Mouse (Mus musculus) liver, postnatal 0 days (tissue): ENCODE measurements around the gene Pnp. TPM values are rescaled to one million over a fixed set of nuclear protein-coding genes. Genes with fewer than 3 reads are reported as not detected.
"Not testable (repeated sequence)": the region's sequence is repeated elsewhere in the genome, so short reads cannot be mapped to it uniquely, and the experiment has no call there.

Experiments
- ATAC-seq: fragments of 200-750 bp; cut with Nextera tagmentation; 2 replicates; pipeline ENCODE4 v1.8.0; 2017; ENCODE audit warnings: mild to moderate bottlenecking, moderate library complexity
- DNase-seq: peaks from one replicate; pipeline ENCODE4 v3.0.0-alpha.2; 2016
- H3K27ac ChIP-seq: fragments of 300-500 bp; sonication (generic); 2 replicates; pipeline ENCODE4 v1.5.1; 2014; ENCODE audit warnings: antibody characterized with exemption, moderate library complexity, mild to moderate bottlenecking, low read depth
- H3K27me3 ChIP-seq: fragments of 300-500 bp; sonication (generic); 2 replicates; pipeline ENCODE4 v1.6.1; 2014; ENCODE audit warnings: low read length, control low read depth, mixed read lengths; ENCODE audit not compliant: insufficient read depth
- H3K36me3 ChIP-seq: fragments of 300-500 bp; sonication (generic); replicated peaks from 2 replicates; pipeline ENCODE4 v1.6.1; 2014; ENCODE audit warnings: mild to moderate bottlenecking, control low read depth, low read length, moderate library complexity, mixed read lengths; ENCODE audit not compliant: insufficient read depth
- H3K4me1 ChIP-seq: fragments of 300-500 bp; sonication (generic); 2 replicates; pipeline ENCODE4 v1.6.1; 2014; ENCODE audit warnings: antibody characterized with exemption, mild to moderate bottlenecking, control low read depth; ENCODE audit not compliant: insufficient read depth
- H3K4me2 ChIP-seq: fragments of 300-500 bp; sonication (generic); 2 replicates; pipeline ENCODE4 v1.6.1; 2014; ENCODE audit warnings: low read depth, mild to moderate bottlenecking, low read length, moderate library complexity, mixed read lengths
- H3K4me3 ChIP-seq: fragments of 300-500 bp; sonication (generic); 2 replicates; pipeline ENCODE4 v1.5.1; 2014; ENCODE audit warnings: low read depth, low read length
- H3K9ac ChIP-seq: fragments of 300-500 bp; sonication (generic); replicated peaks from 2 replicates; pipeline ENCODE4 v1.6.1; 2014; ENCODE audit warnings: mild to moderate bottlenecking, moderate library complexity
- H3K9me3 ChIP-seq: fragments of 300-500 bp; sonication (generic); 2 replicates; pipeline ENCODE4 v1.6.1; 2016; ENCODE audit warnings: mild to moderate bottlenecking, control low read depth, low read length, mixed read lengths
- CTCF ChIP-seq: sonication (generic); IDR thresholded peaks from 2 replicates; pipeline ENCODE4 v1.5.1; 2016; ENCODE audit warnings: antibody characterized with exemption, low read depth
- EP300 ChIP-seq: IDR thresholded peaks from 2 replicates; pipeline ENCODE4 v1.6.1; 2016; ENCODE audit warnings: antibody characterized with exemption, low read depth, mild to moderate bottlenecking
- WGBS: fragments of 180-500 bp; shearing (Covaris S2); extraction: QIAGEN DNeasy Blood & Tissue Kit; methylation state at CpG from one replicate; pipeline ENCODE4 v1.1.7; 2014; ENCODE audit not compliant: insufficient replicate concordance; 5-methylcytosine and 5-hydroxymethylcytosine counted together
- polyA plus RNA-seq: library from polyadenylated mRNA; unstranded; fragments of >200 nt; fragmentation: Nextera tagmentation; extraction: Ambion mirVana; gene quantifications from 2 replicates; pipeline ENCODE4 v1.2.1, GENCODE M21; 2015

Pnp gene
- polyA plus RNA-seq, 1 experiment from 2014 or later = 66.4 TPM

DNA sequence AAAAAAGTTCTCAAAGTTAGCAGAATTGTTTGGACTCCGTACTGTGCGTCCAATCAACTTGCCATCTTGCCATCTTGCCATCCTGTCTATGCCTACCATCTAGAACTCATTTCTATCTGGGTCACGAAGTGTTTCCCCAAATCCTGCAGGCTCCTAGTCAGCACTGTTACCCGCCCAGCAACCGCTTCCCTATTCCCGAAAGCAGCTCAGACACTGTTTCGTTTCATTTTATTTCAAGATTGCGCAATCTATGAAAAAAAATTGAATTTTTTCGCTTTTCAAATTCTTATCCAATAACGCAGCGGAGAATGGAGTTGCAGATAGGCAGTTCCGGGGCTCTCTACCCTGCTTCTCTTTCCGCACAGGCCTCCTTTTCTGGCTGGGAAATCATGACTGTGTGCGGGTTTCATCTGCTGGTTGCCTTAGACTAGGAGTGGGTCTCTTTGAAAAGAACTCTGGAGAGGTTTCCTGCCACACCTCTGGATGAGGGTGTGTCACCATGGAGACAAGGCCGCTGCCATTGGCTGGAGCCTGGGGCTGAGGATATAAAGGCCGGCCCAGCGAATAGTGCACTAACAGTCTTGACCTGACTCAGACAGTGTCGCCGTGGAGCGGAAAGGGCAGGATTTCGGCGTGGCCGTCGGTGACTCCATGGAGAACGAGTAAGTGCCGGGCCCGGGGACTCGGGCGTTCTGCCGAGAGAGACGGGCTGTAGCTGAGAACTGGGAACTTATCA is 13.2 kb downstream of the Pnp start, which contains the start of gene Gm49342:
Gene Gm49342 (plus strand): TSS at position 586 of the 736 bp plus-strand sequence.
- whole genome bisulfite sequencing = 6% methylated on average over 31 of the region's 31 CpGs

DNA sequence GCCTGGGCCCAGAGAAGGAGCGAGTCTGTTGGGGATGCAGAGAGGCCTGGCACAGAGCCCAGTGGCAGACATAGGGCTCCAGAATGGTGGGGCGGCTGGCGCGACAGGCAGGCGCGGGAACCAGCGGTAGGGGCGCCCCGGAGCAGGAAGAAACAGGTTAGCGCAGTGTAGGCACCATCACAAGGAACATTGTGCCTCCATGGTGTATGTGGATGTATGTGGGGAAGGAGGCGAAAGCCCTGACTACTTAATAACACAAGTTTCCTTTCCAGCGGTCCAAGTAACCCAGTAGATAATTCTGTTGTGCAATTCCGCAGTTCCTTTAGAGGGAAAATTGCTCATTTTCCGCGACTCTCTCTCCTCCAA is 13.8 kb downstream of the Pnp start:
- peak; percentile 50 for TF ChIP-seq CTCF
- not testable (repeated sequence) for DNase-seq, H3K4me1 ChIP-seq, H3K9me3 ChIP-seq, H3K27me3 ChIP-seq, H3K36me3 ChIP-seq
- Histone ChIP-seq H3K4me3 (peak overlapping the region; percentile 78), H3K4me2 (peak overlapping the region; percentile 68), H3K9ac (peak overlapping the region; percentile 75), H3K27ac (peak overlapping the region; percentile 82)
- peak; percentile 90 for ATAC-seq
- 1% methylated on average over 14 of the region's 15 CpGs for WGBS

More for the DNA sequence above, 13.2 kb downstream of the Pnp start, which contains the start of gene Gm49342:
- peak; percentile 63 for TF ChIP-seq CTCF
- TF ChIP-seq EP300 = no peak; the same call in 1 of the 2 replicates
- no peaks in the 10 kb centered on the region for H3K27me3 ChIP-seq
- 0 out of 2 replicates have a peak, but pooled peaks cover 3% of the 10 kb centered on the region for H3K36me3 ChIP-seq
- ATAC-seq (peak; percentile 98), DNase-seq (peak; percentile 95)
- peak within 1 kb of the TSS; percentile 82 for H3K27ac ChIP-seq
- H3K9me3 ChIP-seq = no peaks in the 10 kb centered on the region
- peak within 1 kb of the TSS; percentile 78 for H3K4me3 ChIP-seq
- H3K9ac ChIP-seq = peak within 1 kb of the TSS; percentile 75
- peak within 1 kb of the TSS; percentile 68 for H3K4me2 ChIP-seq
- peaks cover 4% of the 10 kb centered on the region for H3K4me1 ChIP-seq

DNA sequence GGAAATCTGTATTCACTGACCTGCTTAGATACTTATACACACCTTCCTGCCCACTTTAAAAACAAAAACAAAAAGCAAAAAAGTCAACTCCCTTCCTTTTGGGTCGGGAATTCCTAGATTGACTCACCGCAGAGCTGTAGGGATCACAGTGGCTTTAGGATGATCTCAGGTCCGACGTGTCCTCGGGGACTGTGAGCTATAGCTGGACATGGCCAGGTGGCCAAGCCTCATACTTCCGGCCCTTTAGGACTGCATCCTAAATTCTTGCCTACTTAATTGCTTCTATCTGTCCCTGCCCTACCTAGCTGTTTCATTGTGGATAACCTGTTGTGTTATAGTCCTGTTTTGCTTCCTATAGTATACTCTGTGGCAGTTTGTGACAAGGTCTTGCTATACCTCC is 14.2 kb downstream of the Pnp start:
- Histone ChIP-seq H3K4me3 (peak overlapping the region; percentile 78), H3K27ac (peak overlapping the region; percentile 82), H3K4me2 (peak overlapping the region; percentile 68), H3K9ac (peak overlapping the region; percentile 75)
- not testable (repeated sequence) for H3K27me3 ChIP-seq, H3K9me3 ChIP-seq, H3K36me3 ChIP-seq, H3K4me1 ChIP-seq, DNase-seq, ATAC-seq
- WGBS = 5% methylated on average over 6 of the region's 6 CpGs

- Histone ChIP-seq H3K27ac (peak overlapping the region; percentile 82), H3K4me2 (peak overlapping the region; percentile 68), H3K9ac (peak overlapping the region; percentile 75), H3K4me3 (peak overlapping the region; percentile 78)
- WGBS = 6% methylated on average over 3 of the region's 3 CpGs
- H3K4me1 ChIP-seq, H3K36me3 ChIP-seq, H3K27me3 ChIP-seq, ATAC-seq, DNase-seq, H3K9me3 ChIP-seq: not testable (repeated sequence)
Measured at GRCm38 (mm10) chr14:50945526-50945925, 14.6 kb downstream of the Pnp start.

DNA sequence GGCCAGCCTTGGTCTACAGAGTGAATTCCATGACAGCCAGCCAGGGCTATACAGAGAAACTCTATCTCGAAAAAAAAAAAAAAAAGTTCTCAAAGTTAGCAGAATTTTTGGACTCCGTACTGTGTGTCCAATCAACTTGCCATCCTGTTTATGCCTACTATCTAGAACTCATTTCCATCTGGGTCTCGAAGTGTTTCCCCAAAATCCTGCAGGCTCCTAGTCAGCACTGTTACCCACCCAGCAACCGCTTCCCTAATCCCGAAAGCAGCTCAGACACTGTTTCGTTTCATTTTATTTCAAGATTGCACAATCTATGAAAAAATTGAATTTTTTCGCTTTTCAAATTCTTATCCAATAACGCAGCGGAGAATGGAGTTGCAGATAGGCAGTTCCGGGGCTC is 24.6 kb downstream of the Pnp start:
- Histone ChIP-seq H3K9ac (no peak overlapping the region), H3K36me3 (peaks cover 5% of the 10 kb centered on the region; the same call in 1 of the 2 replicates), H3K27ac (peak overlapping the region; percentile 85), H3K4me2 (peak overlapping the region; percentile 67), H3K4me3 (peak overlapping the region; percentile 49; the same call in 1 of the 2 replicates), H3K4me1 (peaks cover 14% of the 10 kb centered on the region), H3K9me3 (no peaks in the 10 kb centered on the region), H3K27me3 (no peaks in the 10 kb centered on the region)
- 61% methylated on average over 10 of the region's 10 CpGs for WGBS
- ATAC-seq (no peak), DNase-seq (no peak)
- TF ChIP-seq EP300 = no peak
- TF ChIP-seq CTCF = no peak

- H3K36me3 ChIP-seq, H3K9me3 ChIP-seq, H3K27me3 ChIP-seq: not testable (repeated sequence)
- Histone ChIP-seq H3K4me3 (peak within 1 kb of the TSS; percentile 49), H3K4me1 (peaks cover 14% of the 10 kb centered on the region), H3K27ac (peak within 1 kb of the TSS; percentile 85), H3K9ac (peak within 1 kb of the TSS; percentile 60), H3K4me2 (peak within 1 kb of the TSS; percentile 67)
- DNase-seq (peak; percentile 68), ATAC-seq (peak; percentile 86)
- TF ChIP-seq EP300 = 0 out of 2 replicates have a peak, but pooled peaks have one; percentile 31
- peak; percentile 46 for TF ChIP-seq CTCF
- WGBS = 15% methylated on average over 17 of the region's 19 CpGs
Measured at GRCm38 (mm10) chr14:50955942-50956508, 25.1 kb downstream of the Pnp start, which contains the start of gene Pnp2. Gene Pnp2, plus strand, starts transcription at chr14:50955992.

GRCm38 (mm10) chr14:50956724-50957123 is 25.8 kb downstream of the Pnp start:
- WGBS = 79% methylated on average over 6 of the region's 6 CpGs
- ATAC-seq, H3K27me3 ChIP-seq, H3K9me3 ChIP-seq, DNase-seq, H3K36me3 ChIP-seq: not testable (repeated sequence)
- peak overlapping the region; percentile 85 for H3K27ac ChIP-seq
- H3K4me1 ChIP-seq = peaks cover 14% of the 10 kb centered on the region
- peak overlapping the region; percentile 67 for H3K4me2 ChIP-seq
- H3K4me3 ChIP-seq = peak overlapping the region; percentile 49
- peak overlapping the region; percentile 46 for H3K9ac ChIP-seq

DNA sequence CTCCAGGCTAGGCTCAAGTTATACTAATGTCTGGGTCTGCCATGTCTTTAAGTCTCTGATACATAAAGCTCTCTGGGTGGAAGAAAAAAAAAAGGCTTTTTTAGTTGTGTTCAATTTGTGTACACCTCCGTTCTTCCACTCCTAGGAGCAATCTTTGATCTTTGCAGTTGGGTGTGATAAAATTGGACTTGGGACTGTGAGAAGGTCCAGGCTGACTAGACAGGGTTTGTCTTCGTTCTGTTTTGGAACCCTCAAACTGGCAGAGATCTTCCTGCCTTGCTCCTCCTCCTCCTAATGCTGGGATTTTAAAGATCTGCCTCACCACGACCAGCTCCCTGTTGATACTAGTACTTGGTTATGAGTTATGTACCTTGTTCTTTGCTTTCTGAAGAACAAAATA is 26.3 kb downstream of the Pnp start:
- Histone ChIP-seq H3K4me2 (peak overlapping the region; percentile 67), H3K9ac (peak overlapping the region; percentile 46), H3K27ac (peak overlapping the region; percentile 85), H3K4me1 (peaks cover 14% of the 10 kb centered on the region), H3K4me3 (peak overlapping the region; percentile 49)
- not testable (repeated sequence) for H3K9me3 ChIP-seq, H3K36me3 ChIP-seq, DNase-seq, H3K27me3 ChIP-seq, ATAC-seq
- 25% methylated on average over 3 of the region's 3 CpGs for WGBS
